Mouse (Mus musculus) macrophage (primary cell): Measurements from ENCODE around the gene Eif2b1. TPM values are rescaled to one million over a fixed set of nuclear protein-coding genes. Genes with fewer than 3 reads are reported as not detected.
"Not testable (repeated sequence)": the region's sequence is repeated elsewhere in the genome, so short reads cannot be mapped to it uniquely, and the experiment has no call there.

Source experiments
- H3K27ac ChIP-seq: fragments of 350-480 bp; formaldehyde crosslinking; 2 replicates; pipeline ENCODE4 v1.9.0; 2021
- H3K36me3 ChIP-seq: fragments of 350-480 bp; formaldehyde crosslinking; 2 replicates; pipeline ENCODE4 v1.9.0; 2021; ENCODE audit errors: inconsistent target
- H3K4me3 ChIP-seq: fragments of 350-480 bp; formaldehyde crosslinking; 2 replicates; pipeline ENCODE4 v1.9.0; 2021; ENCODE audit errors: inconsistent target
- H3K79me2 ChIP-seq: fragments of 350-480 bp; formaldehyde crosslinking; 2 replicates; pipeline ENCODE4 v1.9.0; 2021; ENCODE audit errors: inconsistent target
- WGBS: methylation state at CpG from one replicate; pipeline ENCODE4 v1.1.7; 2026; ENCODE audit warnings: inconsistent platforms; ENCODE audit not compliant: missing documents; 5-methylcytosine and 5-hydroxymethylcytosine counted together
- polyA plus RNA-seq: library from polyadenylated mRNA; stranded (reverse); fragments of 250-400 nt; gene quantifications from 3 replicates; pipeline ENCODE4 v1.2.4, GENCODE M21; 2018; ENCODE audit warnings: inconsistent platforms

The Eif2b1 gene
- polyA plus RNA-seq, 1 experiment from 2014 or later, result 19.2 TPM

GRCm38 (mm10) chr5:124575467-124575866 lies 3.5 kb downstream of the Eif2b1 start:
- Histone ChIP-seq H3K79me2 (peaks cover 21% of the 10 kb centered on the region; the same call in 1 of the 2 replicates), H3K27ac (no peak overlapping the region), H3K36me3 (peaks cover 60% of the 10 kb centered on the region), H3K4me3 (no peak overlapping the region)
- WGBS, result 94% methylated on average over 6 of the region's 7 CpGs

- Histone ChIP-seq H3K4me3 (no peak overlapping the region), H3K27ac (no peak overlapping the region), H3K79me2 (no peaks in the 10 kb centered on the region), H3K36me3 (peaks cover 96% of the 10 kb centered on the region)
- WGBS, result 93% methylated on average over 12 of the region's 12 CpGs
These were observed 7.9 kb downstream of the Eif2b1 start for GRCm38 (mm10) chr5:124571068-124571467.

GRCm38 (mm10) chr5:124555145-124555544 lies 23.8 kb downstream of the Eif2b1 start:
- no peak overlapping the region for H3K4me3 ChIP-seq
- peaks cover 44% of the 10 kb centered on the region; the same call in 1 of the 2 replicates for H3K36me3 ChIP-seq
- 40% methylated on average over 1 of the region's 1 CpGs for WGBS
- H3K27ac ChIP-seq, result no peak overlapping the region
- H3K79me2 ChIP-seq, result peaks cover 9% of the 10 kb centered on the region; the same call in 1 of the 2 replicates

- no peak overlapping the region for H3K27ac ChIP-seq
- peaks cover 32% of the 10 kb centered on the region for H3K36me3 ChIP-seq
- 86% methylated on average over 6 of the region's 6 CpGs for WGBS
- H3K4me3 ChIP-seq, result peak overlapping the region; percentile 71; the same call in 1 of the 2 replicates
- peaks cover 12% of the 10 kb centered on the region; the same call in 1 of the 2 replicates for H3K79me2 ChIP-seq
These were observed 25.3 kb downstream of the Eif2b1 start for GRCm38 (mm10) chr5:124553607-124554006.

GRCm38 (mm10) chr5:124552558-124553307 lies 26.2 kb downstream of the Eif2b1 start, which contains the start of gene Ddx55:
Gene Ddx55 (plus strand): TSS chr5:124552864.
- WGBS, result 2% methylated on average over 56 of the region's 66 CpGs
- Histone ChIP-seq H3K27ac (peak within 1 kb of the TSS; percentile 38), H3K36me3 (peaks cover 33% of the 10 kb centered on the region), H3K79me2 (peaks cover 21% of the 10 kb centered on the region), H3K4me3 (peak within 1 kb of the TSS; percentile 71)

GRCm38 (mm10) chr5:124552094-124552472 lies 26.8 kb downstream of the Eif2b1 start:
- H3K79me2 ChIP-seq, result peaks cover 27% of the 10 kb centered on the region
- peaks cover 35% of the 10 kb centered on the region for H3K36me3 ChIP-seq
- WGBS, result 11% methylated on average over 9 of the region's 9 CpGs
- H3K4me3 ChIP-seq, result peak overlapping the region; percentile 71
- peak overlapping the region; percentile 38 for H3K27ac ChIP-seq

GRCm38 (mm10) chr5:124551349-124552093 lies 27.4 kb downstream of the Eif2b1 start:
- Histone ChIP-seq H3K79me2 (peaks cover 33% of the 10 kb centered on the region), H3K36me3 (peaks cover 33% of the 10 kb centered on the region), H3K4me3 (peak overlapping the region; percentile 71), H3K27ac (peak overlapping the region; percentile 38)
- 40% methylated on average over 5 of the region's 5 CpGs for WGBS

- 100% methylated on average over 1 of the region's 4 CpGs for WGBS
- not testable (repeated sequence) for H3K4me3 ChIP-seq, H3K27ac ChIP-seq
- Histone ChIP-seq H3K36me3 (peaks cover 33% of the 10 kb centered on the region), H3K79me2 (peaks cover 41% of the 10 kb centered on the region)
These were observed 28.2 kb downstream of the Eif2b1 start for GRCm38 (mm10) chr5:124550737-124551136.

GRCm38 (mm10) chr5:124541602-124541973 lies 37.3 kb downstream of the Eif2b1 start:
- Histone ChIP-seq H3K36me3 (peaks cover 39% of the 10 kb centered on the region), H3K4me3 (peak overlapping the region; percentile 59), H3K79me2 (peaks cover 53% of the 10 kb centered on the region), H3K27ac (peak overlapping the region; percentile 37)
- WGBS, result 13% methylated on average over 8 of the region's 8 CpGs

- H3K36me3 ChIP-seq, result peaks cover 33% of the 10 kb centered on the region
- H3K4me3 ChIP-seq, result peak overlapping the region; percentile 59
- peak overlapping the region; percentile 37 for H3K27ac ChIP-seq
- H3K79me2 ChIP-seq, result peaks cover 48% of the 10 kb centered on the region
- WGBS, result 1% methylated on average over 70 of the region's 89 CpGs
These were observed 37.9 kb downstream of the Eif2b1 start for GRCm38 (mm10) chr5:124540905-124541601.

GRCm38 (mm10) chr5:124540383-124540786 lies 38.5 kb downstream of the Eif2b1 start, which contains the start of gene Tmed2:
Gene Tmed2 (plus strand): TSS chr5:124540695.
- Histone ChIP-seq H3K79me2 (peaks cover 41% of the 10 kb centered on the region), H3K36me3 (peaks cover 28% of the 10 kb centered on the region), H3K4me3 (peak within 1 kb of the TSS; percentile 59), H3K27ac (peak within 1 kb of the TSS; percentile 55)
- 2% methylated on average over 31 of the region's 35 CpGs for WGBS

GRCm38 (mm10) chr5:124539905-124540304 lies 39.0 kb downstream of the Eif2b1 start:
- H3K36me3 ChIP-seq, result peaks cover 23% of the 10 kb centered on the region
- H3K27ac ChIP-seq, result peak overlapping the region; percentile 55
- no peak overlapping the region; the same call in 1 of the 2 replicates for H3K4me3 ChIP-seq
- peaks cover 37% of the 10 kb centered on the region for H3K79me2 ChIP-seq
- 76% methylated on average over 4 of the region's 4 CpGs for WGBS

GRCm38 (mm10) chr5:124538813-124539792 lies 39.8 kb downstream of the Eif2b1 start:
- Histone ChIP-seq H3K4me3 (no peak overlapping the region), H3K79me2 (peaks cover 29% of the 10 kb centered on the region), H3K27ac (no peak overlapping the region), H3K36me3 (peaks cover 16% of the 10 kb centered on the region; the same call in 1 of the 2 replicates)
- 72% methylated on average over 9 of the region's 16 CpGs for WGBS
